Mouse (Mus musculus) WW6 (cell line): Measurements from ENCODE around the gene Fto.

ENCODE experiments used
- DNase-seq: peaks from one replicate; pipeline ENCODE4 v3.0.0-alpha.2; 2013; ENCODE audit warnings: low read depth, low spot score

The Fto gene

DNA sequence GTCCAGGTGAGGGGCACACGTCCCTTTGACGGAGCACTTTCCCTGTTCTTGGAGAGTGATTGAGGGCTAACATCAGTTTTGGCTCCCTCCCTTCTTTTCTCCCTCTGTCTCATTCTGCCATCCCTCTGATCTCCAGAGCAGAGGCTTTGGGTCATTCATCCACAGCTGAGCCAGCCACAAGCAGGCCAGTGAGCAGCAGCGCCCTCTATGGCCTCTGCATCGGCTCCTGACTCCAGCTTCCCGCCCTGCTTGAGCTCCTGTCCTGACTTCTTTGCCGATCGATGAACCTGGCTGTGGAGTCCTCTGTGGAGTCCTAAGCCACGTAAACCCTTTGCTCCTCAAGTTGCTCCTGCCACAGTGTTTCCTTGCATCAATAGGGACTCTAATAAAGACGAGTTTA is 10.9 kb downstream of the Fto start:
- no peak for DNase-seq

DNA sequence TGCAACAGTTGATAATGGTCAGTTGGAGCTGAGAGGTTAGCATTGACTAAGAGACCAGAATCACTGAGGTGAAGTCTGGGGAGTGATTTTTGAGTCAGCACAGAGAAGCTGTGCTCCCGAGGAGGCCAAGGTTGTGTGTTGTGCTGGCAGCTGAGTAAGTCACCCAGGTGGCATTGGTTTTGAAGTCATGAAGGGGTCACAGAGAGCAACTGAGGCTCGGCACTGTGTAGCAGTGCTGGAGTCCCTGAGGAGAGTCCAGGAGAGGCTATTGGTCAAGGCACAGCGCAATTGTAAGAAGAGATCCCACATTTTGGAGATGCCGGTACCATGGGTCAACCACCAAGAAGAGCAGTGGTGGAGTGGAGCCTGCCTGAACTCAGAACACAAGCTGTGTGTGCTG is 11.6 kb downstream of the Fto start:
- DNase-seq = no peak

DNA sequence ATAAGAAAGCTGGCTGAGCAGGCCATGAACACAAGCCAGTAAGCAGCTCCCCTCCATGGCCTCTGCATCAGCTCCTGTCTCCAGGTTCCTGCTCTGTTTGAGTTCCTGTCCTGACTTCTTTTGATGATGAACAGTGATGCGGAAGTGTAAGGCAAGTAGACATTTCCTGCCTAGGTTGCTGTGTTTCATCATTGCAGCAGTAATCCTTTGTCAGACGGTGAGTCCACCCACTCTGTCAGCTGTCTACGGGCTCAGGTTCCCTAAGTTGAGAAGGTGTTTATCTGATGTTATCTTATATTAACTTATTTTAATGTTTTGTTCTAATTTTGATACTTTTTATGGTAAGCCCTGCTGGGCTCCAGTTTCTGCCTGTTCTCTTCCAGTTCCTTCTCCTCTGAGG is 12.7 kb downstream of the Fto start:
- DNase-seq = no peak

DNA sequence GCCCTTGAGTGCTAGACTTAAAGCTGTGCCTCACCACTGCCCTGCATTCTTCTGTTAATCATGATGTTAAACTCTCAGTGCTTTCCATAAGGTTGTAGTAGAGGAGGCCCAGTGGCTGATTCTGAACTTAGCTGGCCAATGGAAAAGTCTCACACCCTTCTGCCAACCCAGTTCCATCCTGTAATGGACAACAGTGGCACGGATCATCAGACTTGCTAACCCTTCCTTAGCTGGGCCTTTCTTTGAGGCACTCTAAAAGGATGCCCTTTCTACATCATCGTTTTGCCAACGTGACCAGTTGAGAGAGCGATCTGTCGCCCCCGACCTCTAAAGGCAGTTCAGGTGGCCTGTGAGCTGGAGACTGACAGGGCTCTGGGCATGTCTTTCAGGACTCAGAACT is 13.6 kb downstream of the Fto start:
- no peak for DNase-seq

DNA sequence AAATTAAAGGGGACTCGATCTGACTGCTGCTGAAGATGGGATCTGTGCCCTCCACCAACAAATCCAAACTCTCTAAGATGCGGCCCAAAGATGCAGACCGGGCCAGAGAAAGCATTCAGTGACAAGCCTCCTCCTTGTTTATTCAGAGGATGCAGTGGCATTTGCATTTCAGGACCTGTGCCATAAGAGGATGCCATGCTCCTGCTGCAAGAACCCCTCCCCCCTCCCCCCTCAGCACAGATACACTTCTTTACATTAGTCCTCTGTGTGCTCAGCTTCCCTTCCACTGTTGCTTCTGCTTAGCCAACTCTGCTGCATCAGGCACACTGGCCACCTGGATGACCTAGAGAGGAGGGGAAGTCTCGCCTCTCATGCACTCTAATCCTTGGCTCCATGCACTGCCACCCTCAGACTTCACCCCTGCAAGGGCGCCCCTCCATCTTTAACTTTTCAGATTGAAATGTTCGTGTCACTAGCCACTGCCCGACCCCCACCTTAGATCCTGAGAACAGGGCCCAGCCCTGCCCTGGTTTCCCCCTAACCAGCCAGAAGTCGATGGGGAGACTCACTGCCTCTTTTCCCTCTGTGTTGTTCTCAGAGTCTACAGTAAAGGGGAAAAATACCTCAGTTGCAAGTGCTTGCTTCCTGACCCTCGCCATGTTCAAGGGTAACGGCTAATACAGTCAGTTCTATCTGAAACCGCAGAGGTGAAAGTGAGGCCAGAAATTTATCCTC is 14.3 kb downstream of the Fto start:
- DNase-seq = no peak

DNA sequence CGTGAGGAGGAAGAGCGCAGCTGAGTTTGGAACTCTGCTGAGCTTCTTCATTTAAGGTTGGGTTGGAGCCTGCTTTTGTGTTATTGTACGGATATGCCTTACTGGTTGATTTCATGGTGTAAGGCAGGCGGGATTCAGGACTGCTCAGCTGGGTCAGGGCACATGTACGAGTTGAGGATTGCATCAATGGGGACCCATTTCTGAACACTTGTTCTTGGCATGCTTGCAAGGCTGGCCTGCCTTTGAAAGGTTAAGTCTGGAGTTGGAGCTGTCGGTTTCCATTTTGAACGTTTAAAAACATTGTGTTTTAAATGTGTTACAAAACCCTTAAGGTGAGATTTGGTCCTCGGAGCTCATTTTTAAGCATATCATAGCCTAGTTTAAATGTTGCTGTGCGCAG is 15.7 kb downstream of the Fto start:
- no peak for DNase-seq

DNA sequence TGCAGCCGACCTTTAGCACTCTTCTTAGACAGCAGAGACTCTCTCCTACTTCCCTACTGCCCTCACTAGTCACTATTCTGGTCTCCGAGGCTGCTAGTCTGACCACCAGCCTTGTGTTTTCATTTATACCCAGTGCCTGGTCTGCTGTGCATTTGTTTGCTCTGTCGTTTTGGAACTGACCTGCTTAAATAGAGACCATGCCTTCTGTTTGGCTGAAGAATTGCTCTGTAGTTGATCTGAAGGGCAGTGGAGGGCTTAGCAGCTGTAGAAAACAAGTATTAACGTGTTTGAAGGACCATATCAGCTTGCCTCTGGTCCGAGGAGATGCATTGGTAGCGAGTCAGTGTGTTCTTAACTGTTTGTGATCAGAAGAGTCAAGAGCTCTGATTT is 16.1 kb downstream of the Fto start:
- no peak for DNase-seq

DNA sequence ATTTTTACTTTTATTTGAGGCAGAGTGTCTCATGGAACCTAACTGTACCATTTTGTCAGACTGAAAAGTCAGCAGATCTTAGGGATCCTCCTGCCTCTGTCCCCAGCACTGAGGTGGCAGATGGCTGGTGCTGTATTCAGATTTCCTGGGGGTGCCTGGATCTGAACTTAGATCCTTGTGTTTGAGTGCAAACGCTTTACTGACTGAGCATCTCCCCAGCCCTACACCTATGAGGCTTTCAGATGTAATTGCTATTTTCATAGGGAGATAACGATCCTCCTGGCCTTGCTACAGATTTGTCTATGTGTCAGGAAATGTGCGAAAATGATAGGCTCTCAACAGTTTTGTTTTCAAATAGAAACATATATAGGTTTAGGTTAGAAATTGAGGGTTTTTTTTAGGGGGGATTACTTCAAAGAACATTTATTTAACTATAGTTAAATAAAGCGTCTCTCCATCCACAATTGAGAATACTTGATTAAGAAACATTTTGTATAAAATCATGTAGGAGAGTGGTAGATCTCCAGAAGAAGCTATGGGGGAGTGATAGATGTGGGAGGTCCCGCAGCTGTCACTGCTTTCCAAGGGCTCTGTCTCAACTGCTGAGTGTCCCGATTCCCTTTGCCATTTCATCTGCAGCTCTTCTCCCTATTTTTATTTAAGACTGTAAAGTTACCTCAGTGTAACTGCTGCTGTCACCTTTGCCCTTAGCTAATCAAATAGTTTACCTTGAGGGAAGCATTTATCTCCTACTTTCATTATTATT is 25.2 kb downstream of the Fto start:
- DNase-seq = no peak

DNA sequence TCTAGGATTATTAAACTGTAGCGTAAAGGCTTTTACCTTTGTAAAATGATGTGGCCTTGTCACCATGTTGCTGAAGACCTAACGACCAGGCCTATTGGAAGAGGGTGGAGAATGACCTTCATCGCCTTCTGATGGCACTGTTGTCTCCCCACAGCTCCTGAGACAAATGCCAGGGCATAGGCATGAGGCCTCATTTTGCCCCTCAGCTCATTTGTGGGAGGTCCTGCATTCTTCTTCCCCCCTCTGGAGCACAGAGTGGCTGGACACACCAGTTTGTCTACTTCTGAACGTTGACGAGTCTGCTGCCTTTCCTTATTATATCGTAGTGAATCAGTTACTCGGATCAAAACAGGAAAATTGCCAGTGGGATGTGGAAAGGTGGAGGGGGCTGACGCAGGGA is 26.3 kb downstream of the Fto start:
- no peak for DNase-seq

DNA sequence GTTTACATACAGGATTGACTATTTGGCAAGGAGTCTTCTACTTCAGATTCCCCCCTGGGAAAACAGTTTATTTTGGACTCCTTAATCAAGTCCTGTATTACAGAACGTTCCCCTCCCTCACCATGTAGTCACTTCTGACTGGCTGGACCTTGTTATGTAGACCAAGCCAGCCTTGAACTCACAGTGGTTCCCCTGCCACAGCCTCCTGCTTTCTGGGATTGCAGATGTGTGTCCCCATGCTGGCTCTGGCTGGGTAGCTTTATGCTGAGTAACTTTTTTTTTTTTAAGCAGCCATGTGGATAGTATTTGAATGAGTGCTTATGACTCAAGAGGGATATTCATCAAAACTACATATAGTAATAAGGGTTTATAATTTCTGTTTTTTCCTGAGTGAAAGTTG is 27.4 kb downstream of the Fto start:
- DNase-seq = no peak

DNA sequence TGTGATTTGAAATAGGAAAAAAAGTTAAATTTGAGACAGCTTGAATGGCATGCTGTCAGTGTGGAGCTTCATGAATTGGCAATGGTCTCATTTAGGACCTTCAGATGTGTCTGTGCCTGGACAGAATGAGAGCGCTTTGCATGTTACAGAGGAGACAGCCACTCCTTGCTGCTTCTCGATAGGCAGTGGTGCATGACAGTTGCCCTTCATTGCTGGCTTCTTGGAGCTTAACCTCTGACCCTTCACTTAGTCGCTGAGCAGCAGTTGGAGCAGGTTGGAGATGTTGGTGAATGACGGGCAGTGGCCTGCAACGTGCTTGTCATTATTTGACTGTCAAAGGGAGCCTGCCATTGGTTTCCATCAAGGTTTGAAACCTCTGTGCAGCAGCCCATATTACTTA is 28.9 kb downstream of the Fto start:
- no peak for DNase-seq

DNA sequence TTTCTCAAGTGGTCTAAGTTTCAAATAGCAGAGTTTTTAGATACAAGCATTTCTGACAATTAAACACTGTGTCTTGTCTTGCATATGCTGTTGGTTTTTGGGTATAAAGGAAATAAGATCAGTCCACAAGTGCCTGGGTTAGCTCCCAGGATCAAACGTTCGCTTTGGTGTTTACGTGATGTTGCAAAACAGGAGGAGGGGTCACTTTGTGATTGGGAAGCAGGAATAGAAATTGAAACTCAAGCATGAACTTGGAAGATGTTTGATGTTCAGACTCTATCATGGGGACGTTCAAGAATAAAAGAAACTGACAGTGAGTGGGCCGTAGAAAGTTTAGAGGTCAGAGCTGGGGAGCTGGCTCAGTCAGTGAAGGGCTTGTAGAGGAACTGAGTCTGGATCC is 29.5 kb downstream of the Fto start:
- no peak for DNase-seq

DNA sequence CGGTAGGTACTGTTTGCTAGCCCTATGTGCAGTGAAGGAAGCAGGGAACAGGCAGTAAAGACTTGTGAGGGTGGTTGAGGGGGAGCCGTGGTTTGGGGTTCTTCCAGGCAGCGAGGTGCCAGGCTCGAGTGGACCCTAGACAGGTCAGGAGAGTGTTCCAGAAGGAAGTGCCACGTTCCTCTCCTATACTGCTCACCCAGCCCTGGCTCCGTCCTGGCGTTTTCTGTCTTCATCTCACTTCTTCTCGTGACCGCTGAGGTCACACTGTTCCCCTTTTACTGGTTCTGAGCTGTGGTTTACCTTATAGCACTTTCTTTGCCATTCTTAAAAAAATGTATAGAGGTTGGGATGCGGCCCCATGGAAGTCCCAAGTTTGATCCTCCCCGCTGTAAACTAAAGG is 31.3 kb downstream of the Fto start:
- DNase-seq = no peak

DNA sequence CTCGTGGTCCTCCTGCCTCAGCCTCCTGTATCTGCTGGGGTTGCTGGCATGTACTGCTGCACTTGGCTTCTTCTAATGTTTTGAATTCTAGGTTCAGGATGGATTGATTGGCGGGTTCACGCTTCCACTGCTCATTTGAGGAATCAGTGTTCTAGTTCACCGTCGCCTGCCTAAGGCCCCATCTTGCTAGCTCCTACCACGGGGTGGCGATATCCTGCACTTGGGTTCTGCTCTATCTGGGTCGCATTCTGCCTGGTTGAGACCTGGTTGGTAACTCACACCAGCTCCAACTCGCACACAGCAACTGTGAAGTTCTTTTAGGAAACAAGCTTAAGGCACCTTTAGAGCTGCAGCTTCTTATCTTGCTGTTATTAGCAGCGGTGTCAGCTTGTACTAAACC is 33.8 kb downstream of the Fto start:
- DNase-seq = no peak

DNA sequence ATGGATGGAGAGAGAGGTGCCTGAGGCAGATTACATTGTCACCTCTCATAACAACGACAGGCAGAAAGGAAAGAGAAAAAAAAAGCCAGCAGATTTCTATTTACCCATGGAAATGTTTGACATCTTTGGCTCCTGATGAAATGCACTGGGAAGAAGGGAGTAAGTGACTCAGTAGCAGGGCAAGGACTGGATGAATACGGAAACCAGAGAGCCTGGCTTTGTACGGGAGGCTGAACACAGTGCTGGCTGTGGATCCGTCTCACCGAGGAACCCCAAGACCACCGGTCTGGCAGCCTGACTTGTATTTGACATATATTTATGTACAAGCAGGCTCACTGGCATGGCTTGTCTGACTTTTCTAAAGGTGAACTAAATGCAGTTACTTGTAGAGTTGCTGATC is 34.3 kb downstream of the Fto start:
- no peak for DNase-seq

DNA sequence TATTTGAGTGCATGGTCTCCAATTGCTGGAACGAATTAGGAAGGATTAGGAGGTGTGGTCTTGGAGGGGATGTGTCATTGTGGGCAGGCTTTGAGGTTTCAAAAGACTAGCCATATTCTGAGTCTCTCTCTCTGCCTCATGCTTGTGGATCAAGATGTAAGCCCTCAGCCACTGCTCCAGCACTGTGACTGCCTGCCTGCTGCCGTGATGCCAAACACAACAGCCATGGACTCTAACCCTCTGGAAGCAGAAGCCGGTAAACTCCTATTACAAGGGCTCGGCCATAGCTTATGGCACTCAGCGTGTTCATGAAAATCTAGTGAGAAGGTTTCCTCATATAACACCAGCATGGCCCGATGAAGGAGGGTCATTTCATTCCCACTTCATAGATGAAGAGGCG is 36.5 kb downstream of the Fto start:
- DNase-seq = no peak

DNA sequence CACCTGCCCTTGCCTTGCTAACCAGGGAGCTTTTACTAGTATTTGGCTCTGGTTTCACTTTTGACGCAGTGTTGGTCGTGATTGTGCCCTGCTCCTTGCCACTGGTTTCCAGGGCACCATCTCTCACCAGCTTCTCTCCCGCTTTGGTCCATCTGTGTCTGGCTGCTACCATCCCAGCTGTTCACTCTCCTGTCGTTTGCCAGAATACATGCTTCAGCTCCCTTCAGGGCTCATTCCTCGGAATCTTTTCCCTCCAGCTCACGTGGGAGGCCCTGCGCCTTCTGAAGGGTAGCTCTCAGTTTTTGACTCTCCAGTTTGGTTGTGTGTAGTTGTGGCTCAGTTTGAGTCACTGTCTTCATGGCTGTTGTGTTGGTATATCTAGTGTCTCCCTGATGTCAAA is 37.3 kb downstream of the Fto start:
- no peak for DNase-seq

DNA sequence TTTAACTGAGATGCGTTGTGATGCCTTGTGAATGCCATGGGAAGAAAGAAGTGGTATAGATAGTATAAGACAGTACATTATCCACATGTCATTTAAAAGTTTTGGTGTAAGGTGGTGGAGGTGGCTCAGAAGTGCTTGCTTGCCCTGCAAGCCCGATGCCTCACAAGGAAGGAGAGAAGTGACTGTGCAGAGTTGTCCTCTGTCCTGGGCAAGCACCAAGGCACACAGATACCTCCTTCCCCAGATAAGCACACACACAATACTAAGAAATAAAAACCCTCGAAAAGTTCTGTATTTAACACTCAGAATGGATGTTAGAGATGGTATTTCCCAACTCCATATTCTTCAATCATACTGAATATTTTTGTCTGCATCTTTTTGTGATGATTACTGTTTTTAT is 39.3 kb downstream of the Fto start:
- no peak for DNase-seq

DNA sequence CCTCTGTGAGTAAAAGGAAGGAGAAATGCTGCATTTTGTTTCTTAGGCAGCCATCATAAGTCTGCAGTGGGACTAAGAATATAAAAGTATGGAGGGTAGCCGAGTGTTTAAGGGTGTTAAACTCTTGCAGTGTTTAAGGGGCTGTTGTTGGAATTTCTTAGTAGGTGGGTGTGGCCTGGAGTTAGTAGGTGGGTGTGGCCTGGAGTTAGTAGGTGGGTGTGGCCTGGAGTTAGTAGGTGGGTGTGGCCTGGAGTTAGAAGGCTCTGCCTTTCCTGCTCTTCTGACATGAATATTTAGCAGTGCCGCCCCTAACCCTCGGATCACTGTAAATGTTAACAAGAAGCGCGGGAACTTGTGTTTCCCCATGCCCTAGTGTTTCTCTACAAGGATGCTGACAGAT is 39.7 kb downstream of the Fto start:
- DNase-seq = no peak

DNA sequence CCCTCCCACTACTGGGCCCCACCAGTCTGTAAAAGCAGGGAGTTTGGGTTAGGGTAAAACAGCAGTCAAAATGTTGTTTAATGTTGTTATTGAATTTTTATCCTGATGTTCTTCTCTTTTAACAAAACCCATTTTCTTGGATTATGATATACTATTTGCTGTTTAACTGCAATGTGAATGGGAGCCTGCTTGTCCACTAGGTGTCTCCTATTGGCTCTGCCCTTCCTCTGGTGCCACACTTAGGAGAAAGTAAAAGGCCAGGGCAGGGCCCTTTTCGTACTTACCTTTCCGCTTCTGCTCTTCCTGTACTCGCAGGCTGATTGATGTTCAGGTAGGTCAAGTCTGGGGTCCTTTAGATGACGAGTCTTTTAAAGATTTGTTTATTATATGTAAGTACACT is 40.6 kb downstream of the Fto start:
- no peak for DNase-seq

DNA sequence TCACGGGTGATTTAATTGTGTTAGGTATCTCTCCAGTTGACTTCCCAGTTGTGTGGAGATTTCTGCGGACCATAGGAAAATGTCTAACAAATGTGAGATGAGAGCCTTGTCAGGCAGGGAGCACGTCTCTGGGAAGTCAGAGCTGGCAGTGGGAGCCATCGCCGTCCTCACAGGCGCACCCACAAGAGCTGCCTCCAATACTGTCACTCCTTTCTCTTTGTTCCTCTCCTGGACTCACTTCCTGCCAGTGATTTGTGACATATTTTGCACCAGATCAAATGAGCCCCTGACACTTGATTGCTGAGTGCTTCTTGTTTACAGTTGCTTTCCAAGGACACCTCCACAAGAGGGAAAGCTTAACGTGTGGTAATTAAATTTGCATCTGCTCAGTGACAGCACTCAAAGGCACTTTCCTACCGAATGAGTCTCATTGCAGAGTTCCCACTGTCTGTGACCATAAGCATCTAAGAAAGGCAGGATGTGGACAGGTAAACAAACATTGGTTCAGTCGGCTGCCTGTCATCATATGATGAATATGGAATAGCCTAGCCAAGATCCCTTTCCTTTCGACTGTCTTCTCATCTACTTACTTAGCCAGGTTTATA is 42.1 kb downstream of the Fto start:
- DNase-seq = no peak

DNA sequence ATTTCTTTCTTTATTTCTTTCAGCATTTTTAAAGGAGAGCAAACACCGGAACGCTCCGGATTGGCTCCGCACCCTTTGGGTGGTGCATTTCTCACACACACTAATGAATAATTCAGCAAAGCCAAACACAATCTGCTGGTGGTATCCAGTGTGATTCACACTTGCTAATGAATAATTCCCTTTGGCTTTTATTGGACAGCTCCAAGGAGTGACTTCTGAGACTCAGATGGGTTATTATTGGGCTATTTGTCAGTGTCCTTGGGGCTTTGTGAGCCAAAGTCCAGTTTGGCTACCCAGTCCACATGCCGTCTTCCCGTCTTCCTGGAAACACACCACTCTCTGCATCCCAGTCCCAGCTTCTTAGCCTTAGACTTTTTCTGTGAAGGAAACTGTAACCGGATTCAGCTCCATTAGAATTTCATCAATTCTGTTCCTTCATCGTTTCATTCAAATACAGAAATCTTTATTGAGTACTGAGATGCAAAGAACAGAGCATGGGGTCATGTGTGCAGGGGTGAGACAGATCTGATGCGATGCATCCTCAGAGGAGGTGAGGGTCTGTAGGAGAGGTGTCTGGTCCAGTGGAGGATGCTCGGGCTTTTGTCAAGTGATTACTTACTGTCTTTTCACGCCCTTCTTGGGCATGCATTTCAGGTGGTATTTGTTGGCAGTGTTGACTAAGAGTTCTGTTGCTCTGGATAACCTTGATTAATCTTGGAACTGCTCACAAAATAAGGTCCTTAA is 42.8 kb downstream of the Fto start:
- no peak for DNase-seq
